Mouse (Mus musculus): ENCODE data around the gene Nr2f2.

GRCm38 (mm10) chr7:70330207-70330562 is 36.4 kb downstream of the Nr2f2 start:
- TF ChIP-seq POLR2A (IDR thresholded peaks at IDR 0.05; ENCODE audit: insufficient read depth, low read length), result no peak
- TF ChIP-seq CTCF (IDR thresholded peaks at IDR 0.05; ENCODE audit: low read depth, low read length), result no peak
